Mouse (Mus musculus) CH12.LX (cell line): ENCODE measurements around the gene Rfx5.

Experiments used
- BHLHE40 ChIP-seq: IDR thresholded peaks from 2 replicates; pipeline ENCODE4 v1.6.1; 2011; ENCODE audit warnings: mild to moderate bottlenecking, low read depth, low read length, improper control_type of control experiment
- CTCF ChIP-seq, 2 experiments: IDR thresholded peaks in 1 of 2; conservative IDR thresholded peaks in 1 of 2; 2 replicates each; pipeline ENCODE4 v1.5.1; 2011 to 2012; ENCODE audit warnings: low read depth in 2 of 2, low read length in 2 of 2, improper control_type of control experiment in 1 of 2, inconsistent platforms in 1 of 2, mild to moderate bottlenecking in 1 of 2, moderate library complexity in 1 of 2
- E2F4 ChIP-seq: IDR thresholded peaks from 2 replicates; pipeline ENCODE4 v1.6.1; 2011; ENCODE audit warnings: low read depth, low read length, improper control_type of control experiment; ENCODE audit not compliant: insufficient replicate concordance
- EP300 ChIP-seq: IDR thresholded peaks from 2 replicates; pipeline ENCODE4 v1.6.1; 2011; ENCODE audit warnings: low read length, improper control_type of control experiment
- IRF4 ChIP-seq: IDR thresholded peaks from 2 replicates; pipeline ENCODE4 v1.6.1; 2014; ENCODE audit warnings: low read depth, mild to moderate bottlenecking, inconsistent platforms, low read length, improper control_type of control experiment
- NRF1 ChIP-seq: IDR thresholded peaks from 2 replicates; pipeline ENCODE4 v1.6.1; 2014; ENCODE audit warnings: low read depth, mild to moderate bottlenecking, inconsistent platforms, low read length, improper control_type of control experiment, moderate library complexity
- POLR2A ChIP-seq: IDR thresholded peaks from 2 replicates; pipeline ENCODE4 v1.6.1; 2011; ENCODE audit warnings: low read depth, mild to moderate bottlenecking, improper control_type of control experiment, low read length
- RAD21 ChIP-seq: IDR thresholded peaks from 2 replicates; pipeline ENCODE4 v1.6.1; 2011; ENCODE audit warnings: low read depth, mild to moderate bottlenecking, low read length, improper control_type of control experiment, moderate library complexity
- USF1 ChIP-seq: IDR thresholded peaks from 2 replicates; pipeline ENCODE4 v1.6.1; 2014; ENCODE audit warnings: low read depth, mild to moderate bottlenecking, inconsistent platforms, low read length, improper control_type of control experiment
- USF2 ChIP-seq: conservative IDR thresholded peaks from 2 replicates; pipeline ENCODE4 v1.6.1; 2011; ENCODE audit warnings: low read depth, low read length, improper control_type of control experiment
- ZC3H11A ChIP-seq: IDR thresholded peaks from 2 replicates; pipeline ENCODE4 v1.6.1; 2012; ENCODE audit warnings: low read depth, mild to moderate bottlenecking, inconsistent platforms, low read length, improper control_type of control experiment
- ZMIZ1 ChIP-seq: IDR thresholded peaks from 2 replicates; pipeline ENCODE4 v1.6.1; 2012; ENCODE audit warnings: low read depth, mild to moderate bottlenecking, inconsistent platforms, low read length, improper control_type of control experiment

DNA sequence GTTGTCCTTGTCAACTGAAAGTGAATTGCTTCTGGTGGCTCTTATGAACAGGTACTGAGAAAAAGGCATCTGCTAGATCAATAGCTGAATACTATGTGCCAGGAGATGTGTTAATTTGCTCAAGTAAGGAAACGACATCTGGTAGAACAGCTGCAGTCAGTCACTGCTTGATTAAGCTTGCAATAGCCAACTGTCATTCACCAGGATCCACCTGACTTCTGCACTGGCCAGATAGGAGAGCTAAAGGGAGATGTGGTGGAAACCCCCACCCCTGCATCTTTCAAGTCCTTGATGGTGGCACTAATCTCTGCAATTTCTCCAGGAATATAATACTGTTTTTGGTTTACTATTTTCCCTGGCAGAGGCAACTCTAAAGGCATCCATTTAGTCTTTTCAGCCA lies 47.4 kb upstream of the Rfx5 start:
- TF ChIP-seq ZMIZ1: no peak
- TF ChIP-seq E2F4: no peak
- TF ChIP-seq CTCF (conservative IDR thresholded peaks at IDR 0.05 in 1 of 2, IDR thresholded peaks at IDR 0.05 in 1 of 2; ENCODE audit: low read depth in 2 of 2, low read length in 2 of 2): no peak
- no peak for TF ChIP-seq IRF4
- TF ChIP-seq POLR2A: no peak
- TF ChIP-seq NRF1: no peak
- TF ChIP-seq EP300: no peak
- no peak for TF ChIP-seq ZC3H11A
- no peak for TF ChIP-seq USF2
- TF ChIP-seq BHLHE40: no peak
- TF ChIP-seq RAD21: no peak
- TF ChIP-seq USF1: no peak
